Mouse (Mus musculus) midbrain, embryonic 14.5 days (tissue): ENCODE results near the gene Gm10228. TPM values are rescaled to one million over a fixed set of nuclear protein-coding genes. Genes with fewer than 3 reads are reported as not detected.
A peak's percentile ranks its signal among the peaks of the same experiment; 100 is the strongest.
"Not testable (repeated sequence)": the region's sequence is repeated elsewhere in the genome, so short reads cannot be mapped to it uniquely, and the experiment has no call there.

Experiments
- ATAC-seq: fragments of 200-750 bp; cut with Nextera tagmentation; 2 replicates; pipeline ENCODE4 v1.8.0; 2017; ENCODE audit warnings: moderate number of reproducible peaks, moderate library complexity; ENCODE audit not compliant: low FRiP score, low TSS enrichment
- DNase-seq: peaks from one replicate; pipeline ENCODE4 v3.0.0-alpha.2; 2015
- H3K27ac ChIP-seq: fragments of 300-500 bp; sonication (generic); replicated peaks from 2 replicates; pipeline ENCODE4 v1.5.1; 2014; ENCODE audit warnings: mild to moderate bottlenecking, low read depth, low read length, moderate library complexity
- H3K27me3 ChIP-seq: fragments of 300-500 bp; sonication (generic); 2 replicates; pipeline ENCODE4 v1.6.1; 2014; ENCODE audit warnings: low read length, control low read depth, mixed read lengths; ENCODE audit not compliant: control insufficient read depth, insufficient read depth
- H3K36me3 ChIP-seq: fragments of 300-500 bp; sonication (generic); 2 replicates; pipeline ENCODE4 v1.6.1; 2014; ENCODE audit warnings: low read length, control low read depth; ENCODE audit not compliant: control insufficient read depth, insufficient read depth
- H3K4me1 ChIP-seq: fragments of 300-500 bp; sonication (generic); 2 replicates; pipeline ENCODE4 v1.6.1; 2014; ENCODE audit warnings: mild to moderate bottlenecking, antibody characterized with exemption, low read length, control low read depth; ENCODE audit not compliant: control insufficient read depth, insufficient read depth
- H3K4me2 ChIP-seq: fragments of 300-500 bp; sonication (generic); 2 replicates; pipeline ENCODE4 v1.6.1; 2014; ENCODE audit warnings: mild to moderate bottlenecking, low read length, moderate library complexity
- H3K4me3 ChIP-seq: fragments of 300-500 bp; sonication (generic); replicated peaks from 2 replicates; pipeline ENCODE4 v1.5.1; 2014; ENCODE audit warnings: low read depth, low read length
- H3K9ac ChIP-seq: fragments of 300-500 bp; sonication (generic); replicated peaks from 2 replicates; pipeline ENCODE4 v1.6.1; 2014; ENCODE audit warnings: mild to moderate bottlenecking, low read length, moderate library complexity
- H3K9me3 ChIP-seq: fragments of 300-500 bp; sonication (generic); 2 replicates; pipeline ENCODE4 v1.6.1; 2016; ENCODE audit warnings: low read length, control low read depth, mixed read lengths; ENCODE audit not compliant: control insufficient read depth
- WGBS: fragments of 180-500 bp; shearing (Covaris S2); extraction: QIAGEN DNeasy Blood & Tissue Kit; methylation state at CpG from one replicate; pipeline ENCODE4 v1.1.7; 2014; 5-methylcytosine and 5-hydroxymethylcytosine counted together
- polyA plus RNA-seq: library from polyadenylated mRNA; unstranded; fragments of >200 nt; fragmentation: Nextera tagmentation; extraction: Ambion mirVana; gene quantifications from 2 replicates; pipeline ENCODE4 v1.2.1, GENCODE M21; 2014

The Gm10228 gene
- polyA plus RNA-seq, result not detected in 2 replicates

- not testable (repeated sequence) for H3K9ac ChIP-seq, DNase-seq, H3K4me1 ChIP-seq, H3K4me2 ChIP-seq, H3K27me3 ChIP-seq, ATAC-seq, H3K36me3 ChIP-seq, H3K9me3 ChIP-seq, H3K27ac ChIP-seq, H3K4me3 ChIP-seq
- WGBS, result 97% methylated on average over 2 of the region's 4 CpGs
Measured at GRCm38 (mm10) chr16:89041372-89041771, at the start of gene Gm10228. Gene Gm10228 (minus strand): TSS chr16:89041472.

GRCm38 (mm10) chr16:89071041-89071440 is 29.8 kb upstream of the Gm10228 start:
- not testable (repeated sequence) for H3K9me3 ChIP-seq, H3K36me3 ChIP-seq, H3K4me2 ChIP-seq, ATAC-seq, H3K27ac ChIP-seq, H3K4me3 ChIP-seq, H3K9ac ChIP-seq, H3K27me3 ChIP-seq, H3K4me1 ChIP-seq
- peak; percentile 13 for DNase-seq
- WGBS, result 79% methylated on average over 2 of the region's 2 CpGs

- not testable (repeated sequence) for H3K9ac ChIP-seq, H3K4me1 ChIP-seq, H3K27ac ChIP-seq, H3K36me3 ChIP-seq, DNase-seq, H3K9me3 ChIP-seq, ATAC-seq, H3K4me2 ChIP-seq, H3K4me3 ChIP-seq, H3K27me3 ChIP-seq
- WGBS, result no CpG with 5 or more reads among the region's 2 CpGs
Measured at GRCm38 (mm10) chr16:89063902-89064301, 22.6 kb upstream of the Gm10228 start, which contains the start of gene 1110025L11Rik. Gene 1110025L11Rik (minus strand): TSS chr16:89064002.

GRCm38 (mm10) chr16:89047783-89048182 is 6.5 kb upstream of the Gm10228 start, which contains the start of gene Krtap6-5:
Gene Krtap6-5 (minus strand): TSS chr16:89047883.
- 96% methylated on average over 3 of the region's 3 CpGs for WGBS
- Histone ChIP-seq H3K27me3 (no peaks in the 10 kb centered on the region), H3K27ac (no peak within 1 kb of the TSS)

GRCm38 (mm10) chr16:89031399-89031798 is 9.9 kb downstream of the Gm10228 start, which contains the start of gene Krtap6-1:
Gene Krtap6-1 (plus strand): TSS chr16:89031699.
- WGBS, result 95% methylated on average over 3 of the region's 3 CpGs
- not testable (repeated sequence) for ATAC-seq, H3K4me1 ChIP-seq, H3K9ac ChIP-seq, H3K36me3 ChIP-seq, H3K27ac ChIP-seq, H3K27me3 ChIP-seq, DNase-seq, H3K9me3 ChIP-seq, H3K4me3 ChIP-seq, H3K4me2 ChIP-seq

More at GRCm38 (mm10) chr16:89047783-89048182, 6.5 kb upstream of the Gm10228 start, which contains the start of gene Krtap6-5:
- Histone ChIP-seq H3K36me3 (no peaks in the 10 kb centered on the region), H3K9me3 (no peaks in the 10 kb centered on the region), H3K9ac (no peak within 1 kb of the TSS), H3K4me3 (no peak within 1 kb of the TSS), H3K4me1 (no peaks in the 10 kb centered on the region), H3K4me2 (no peak within 1 kb of the TSS)
- no peak for ATAC-seq
- no peak for DNase-seq

GRCm38 (mm10) chr16:89014984-89015383 is 26.3 kb downstream of the Gm10228 start, which contains the start of gene Gm10229:
Gene Gm10229 (plus strand): TSS chr16:89015284.
- H3K4me1 ChIP-seq, H3K4me2 ChIP-seq, H3K27ac ChIP-seq, H3K27me3 ChIP-seq, H3K4me3 ChIP-seq, DNase-seq, ATAC-seq, H3K9me3 ChIP-seq, H3K36me3 ChIP-seq, H3K9ac ChIP-seq: not testable (repeated sequence)
- WGBS, result 96% methylated on average over 1 of the region's 3 CpGs

- Histone ChIP-seq H3K9ac (no peak overlapping the region), H3K4me3 (no peak overlapping the region), H3K9me3 (no peaks in the 10 kb centered on the region), H3K36me3 (no peaks in the 10 kb centered on the region), H3K27ac (no peak overlapping the region), H3K4me2 (no peak overlapping the region), H3K27me3 (no peaks in the 10 kb centered on the region), H3K4me1 (no peaks in the 10 kb centered on the region)
- ATAC-seq (no peak), DNase-seq (no peak)
- WGBS, result 99% methylated on average over 3 of the region's 3 CpGs
Measured at GRCm38 (mm10) chr16:89013973-89014372, 27.3 kb downstream of the Gm10228 start.

- Histone ChIP-seq H3K4me2 (no peak within 1 kb of the TSS), H3K9me3 (no peaks in the 10 kb centered on the region), H3K9ac (no peak within 1 kb of the TSS), H3K27me3 (no peaks in the 10 kb centered on the region), H3K4me3 (no peak within 1 kb of the TSS), H3K36me3 (no peaks in the 10 kb centered on the region), H3K27ac (no peak within 1 kb of the TSS), H3K4me1 (no peaks in the 10 kb centered on the region)
- DNase-seq (no peak), ATAC-seq (no peak)
- 81% methylated on average over 5 of the region's 5 CpGs for WGBS
Measured at GRCm38 (mm10) chr16:89010659-89011058, 30.6 kb downstream of the Gm10228 start, which contains the start of gene Krtap22-2. Gene Krtap22-2 (minus strand): TSS chr16:89010759.
